Mouse (Mus musculus) lung, adult 2 months (tissue): ENCODE measurements around the gene Cyb5r1.

Experiments
- CTCF ChIP-seq: fragments of 200-500 bp; IDR thresholded peaks from 2 replicates; pipeline ENCODE4 v1.5.1; 2011; ENCODE audit warnings: mild to moderate bottlenecking, low read length, control low read depth; ENCODE audit not compliant: insufficient read depth
- POLR2A ChIP-seq: fragments of 200-500 bp; IDR thresholded peaks from 2 replicates; pipeline ENCODE4 v1.6.1; 2011; ENCODE audit warnings: low read depth, mild to moderate bottlenecking, control low read depth, low read length, borderline replicate concordance; ENCODE audit errors: extremely low read depth

DNA sequence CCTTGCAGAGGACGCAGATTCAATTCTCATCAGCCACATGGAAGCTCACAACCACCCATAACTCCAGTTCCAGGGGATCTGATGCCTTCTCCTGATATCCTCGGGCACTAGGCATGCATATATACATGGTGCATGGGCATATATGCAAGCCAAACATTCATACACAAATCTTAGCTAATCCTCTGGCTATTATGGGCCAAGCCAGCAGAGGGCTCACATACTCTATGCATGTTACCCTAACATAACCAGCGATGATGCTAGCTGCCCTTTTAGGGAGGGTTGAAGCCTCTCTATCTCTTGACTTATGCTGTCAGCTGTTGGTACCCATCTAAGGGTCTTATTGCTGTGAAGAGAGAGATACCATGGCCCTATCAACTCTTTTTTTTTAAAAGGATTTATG is 45.6 kb downstream of the Cyb5r1 start:
- TF ChIP-seq CTCF: 0 out of 2 replicates have a peak, but pooled peaks have one; percentile 25
- TF ChIP-seq POLR2A: no peak
